Mouse (Mus musculus) c-Kit-positive CD71-negative TER-119-negative erythroid progenitor cells, embryonic 14.5 days (primary cell): ENCODE data around the gene Tmc8.
"Not testable (repeated sequence)": the region's sequence is repeated elsewhere in the genome, so short reads cannot be mapped to it uniquely, and the experiment has no call there.

Source experiments
- DNase-seq: peaks from one replicate; pipeline ENCODE4 v3.0.0-alpha.2; 2013; ENCODE audit warnings: low read depth

Gene Tmc8

DNA sequence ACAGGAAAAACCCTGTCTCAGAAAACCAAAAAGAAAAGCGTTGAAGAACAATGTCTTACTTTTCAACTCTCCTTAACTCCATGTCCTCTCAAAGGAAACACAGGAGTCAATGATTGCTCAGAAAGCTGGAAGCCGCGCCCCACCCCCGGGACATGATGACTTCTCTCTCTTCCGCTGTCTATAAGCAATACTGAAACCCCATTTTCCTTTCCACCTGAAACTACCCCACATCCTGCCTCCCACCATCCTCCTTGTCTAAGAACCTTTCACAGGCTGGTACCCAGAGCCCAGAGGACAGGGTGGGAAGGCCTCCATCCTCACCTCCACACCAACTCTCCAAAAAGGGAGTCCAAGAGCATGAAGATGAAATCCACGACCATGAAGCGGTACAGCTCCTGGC is 9.5 kb upstream of the Tmc8 start:
- no peak for DNase-seq

DNA sequence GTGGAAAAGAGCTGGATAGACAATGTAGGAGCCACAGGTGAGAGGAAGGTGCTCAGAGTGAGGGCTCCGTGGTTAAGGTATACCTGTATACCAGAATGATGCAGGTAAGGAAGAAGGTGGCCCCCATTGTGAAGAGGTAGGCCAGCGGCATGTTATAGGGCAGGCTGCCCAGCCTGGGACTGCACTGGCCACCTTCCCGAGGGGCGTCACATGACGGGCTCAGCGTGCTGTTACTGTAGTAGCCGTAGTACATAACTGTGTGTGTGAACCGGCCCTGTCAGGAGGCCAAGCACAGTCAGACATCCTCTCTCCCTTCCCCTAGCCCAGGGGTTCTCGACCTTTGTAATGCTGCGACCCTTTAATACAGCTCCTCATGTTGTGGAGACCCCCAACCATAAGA is 7.0 kb upstream of the Tmc8 start:
- DNase-seq = no peak

DNA sequence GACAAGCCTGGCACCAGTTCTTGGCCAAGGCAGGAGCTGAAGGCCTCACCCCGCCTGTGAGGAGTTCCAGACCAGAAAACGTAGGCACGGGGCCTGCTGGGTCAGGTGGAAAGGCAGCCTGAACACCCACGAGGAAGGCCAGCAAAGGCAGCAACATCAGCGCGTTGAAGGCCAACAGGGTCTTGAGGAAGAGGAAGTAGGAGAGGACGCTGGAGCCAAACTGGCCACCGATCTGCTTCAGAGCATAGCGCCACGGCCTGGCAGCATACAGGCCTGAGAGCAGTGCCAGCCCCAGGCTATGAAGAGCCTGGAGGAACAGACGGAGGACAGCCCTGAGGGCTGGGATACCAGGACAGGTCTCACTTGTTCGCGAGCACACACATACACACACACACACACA is 6.3 kb upstream of the Tmc8 start:
- no peak for DNase-seq

DNA sequence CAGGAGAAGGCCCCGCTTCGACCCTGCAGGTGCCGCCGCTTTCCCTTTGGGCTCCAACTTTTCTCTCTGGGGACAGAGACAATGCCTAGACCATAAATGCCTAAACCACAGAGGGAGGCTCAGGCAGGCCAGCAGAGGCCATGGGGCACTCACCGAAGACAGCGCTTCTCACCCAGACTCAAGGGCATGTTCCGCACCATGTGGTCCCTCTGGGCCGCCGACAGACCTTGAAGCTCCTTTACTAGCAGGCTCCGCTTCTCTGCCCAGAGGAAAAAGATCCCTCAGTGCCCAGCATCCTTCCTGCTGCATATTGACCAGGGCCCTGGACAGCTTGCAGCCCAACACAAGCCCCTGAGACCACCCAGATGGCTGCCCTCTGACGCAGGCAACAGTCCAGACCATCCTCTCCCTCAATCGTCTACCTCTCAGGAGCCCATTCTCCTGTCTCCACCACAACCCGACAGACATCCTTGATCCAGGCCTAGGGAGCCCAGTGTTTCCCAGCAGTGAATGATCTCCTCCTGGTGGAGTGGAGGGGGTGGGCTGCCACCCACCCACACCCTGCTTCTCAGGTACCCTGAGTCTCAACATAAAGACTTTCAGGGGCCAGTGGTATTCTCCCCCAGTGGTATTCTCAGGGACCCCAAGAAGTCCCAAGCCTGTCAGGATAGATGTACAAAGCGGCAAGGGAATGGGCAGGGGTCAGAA is 5.6 kb upstream of the Tmc8 start:
- DNase-seq = no peak

DNA sequence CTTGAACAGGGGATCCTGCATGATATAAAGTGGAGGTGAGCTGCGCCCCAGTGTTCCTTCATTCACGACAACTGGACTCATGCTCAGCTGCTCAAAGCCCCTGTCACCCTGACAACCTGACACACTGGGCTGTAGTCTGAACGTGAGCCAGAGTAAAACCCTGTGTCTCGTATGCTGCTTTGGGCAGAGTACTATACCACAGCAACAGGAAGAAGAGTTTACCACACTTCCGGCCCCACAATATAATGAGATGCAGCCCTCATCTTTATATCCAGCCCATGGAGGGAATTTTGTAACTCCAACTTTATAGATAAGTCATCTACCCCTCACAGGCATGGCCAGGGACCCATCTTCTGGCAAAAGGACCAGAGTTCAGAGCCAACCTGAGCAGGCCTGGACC is 4.8 kb upstream of the Tmc8 start:
- no peak for DNase-seq

DNA sequence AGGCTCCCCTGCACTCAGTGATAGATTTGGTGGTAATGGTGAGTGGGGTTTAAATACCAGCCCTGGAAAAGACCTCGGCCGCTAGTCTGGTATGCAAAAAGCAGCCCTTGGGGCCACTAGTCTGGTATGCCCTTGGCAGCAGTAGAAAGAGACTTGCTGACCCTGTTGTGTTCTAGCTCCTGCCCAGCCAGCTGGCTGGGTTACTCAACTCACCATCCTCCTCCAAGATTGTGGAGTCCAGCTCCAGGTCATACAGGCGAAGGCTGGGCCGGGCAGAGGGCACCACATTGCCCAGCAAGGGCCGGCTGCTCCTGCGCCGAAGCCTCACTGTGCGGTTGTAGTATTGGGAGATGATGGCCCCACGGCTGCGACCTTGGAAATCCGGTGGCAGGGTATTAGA is 3.8 kb upstream of the Tmc8 start:
- DNase-seq = no peak

DNA sequence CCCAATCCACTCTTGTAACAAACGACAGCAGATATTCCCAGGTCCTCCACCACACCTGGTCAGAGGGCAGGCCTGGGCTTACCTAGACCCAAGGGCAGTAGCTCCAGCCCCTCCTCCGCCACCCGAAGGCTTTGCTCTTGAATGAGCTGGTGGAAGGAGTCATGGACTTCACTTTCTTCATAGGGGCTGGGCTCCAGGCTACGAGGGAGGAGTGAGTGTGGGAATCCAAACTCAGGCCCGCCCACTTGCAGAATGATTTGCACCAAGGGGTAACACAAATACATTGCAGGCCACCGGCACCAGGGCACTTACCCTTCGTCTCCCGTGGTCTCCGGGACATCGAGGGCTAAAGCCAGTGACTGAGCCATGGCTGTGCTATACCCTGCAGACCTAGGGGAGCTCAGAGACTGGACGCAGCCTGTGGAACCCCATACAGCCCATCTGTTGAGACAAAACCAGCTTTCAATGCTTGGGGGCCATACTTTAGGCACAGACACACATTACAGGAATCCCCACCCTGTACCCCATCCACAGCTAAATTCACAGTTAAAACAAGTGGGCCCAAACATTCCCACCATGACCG is 2.9 kb upstream of the Tmc8 start:
- DNase-seq = no peak

DNA sequence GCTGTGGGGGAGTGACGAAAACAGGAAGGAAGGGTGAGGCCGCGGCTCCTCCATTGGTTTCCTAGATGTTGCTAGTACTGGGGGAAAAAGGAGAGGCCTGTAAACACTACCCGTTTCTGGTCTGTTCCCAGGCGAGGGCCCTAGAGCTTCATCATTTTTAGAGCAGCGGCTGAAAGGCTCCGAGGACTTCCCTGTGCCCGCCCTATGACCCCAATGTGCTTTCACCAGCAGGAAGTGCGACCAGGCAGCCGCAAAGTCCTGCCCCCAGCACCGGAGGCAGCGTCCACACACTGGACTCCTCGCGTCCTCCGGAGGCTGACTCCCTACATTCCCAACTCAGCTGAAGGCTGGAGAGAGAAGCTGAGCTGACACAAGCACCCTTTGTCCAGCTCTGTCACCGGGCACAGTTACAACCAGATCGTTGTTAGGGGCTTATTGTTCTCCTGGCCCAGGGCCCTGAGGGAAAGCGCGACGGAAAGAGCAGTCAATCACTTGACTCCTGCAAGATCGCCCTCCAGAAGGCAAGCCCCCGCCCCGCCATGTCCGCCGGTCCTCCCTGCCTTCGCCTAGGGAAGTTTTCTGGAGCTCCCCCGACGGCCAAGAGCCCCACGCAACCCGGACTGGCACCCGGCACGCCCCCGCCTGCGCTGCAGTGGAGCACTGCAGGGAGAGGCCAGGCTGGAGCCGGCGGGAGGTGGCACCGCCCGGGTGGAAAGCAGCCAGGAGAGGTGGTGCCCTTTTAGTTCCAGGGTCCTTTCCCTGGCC is 2.3 kb upstream of the Tmc8 start:
- no peak for DNase-seq

DNA sequence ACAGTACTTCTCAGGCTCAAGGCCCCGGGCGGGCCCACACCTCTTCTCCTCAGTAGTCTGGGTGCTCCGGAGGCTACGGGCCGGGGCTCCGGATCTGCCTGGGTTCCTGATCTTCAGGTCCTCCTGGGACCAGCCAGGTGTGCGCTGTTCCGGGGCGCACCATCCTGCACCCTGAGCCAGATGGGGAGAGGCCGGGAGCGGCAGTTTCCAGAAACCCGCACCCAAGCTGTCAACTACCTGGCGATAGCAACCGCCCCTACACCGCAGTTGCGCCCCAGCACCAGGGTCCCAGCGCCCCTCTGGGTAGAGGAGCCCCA is 1.7 kb upstream of the Tmc8 start:
- no peak for DNase-seq

DNA sequence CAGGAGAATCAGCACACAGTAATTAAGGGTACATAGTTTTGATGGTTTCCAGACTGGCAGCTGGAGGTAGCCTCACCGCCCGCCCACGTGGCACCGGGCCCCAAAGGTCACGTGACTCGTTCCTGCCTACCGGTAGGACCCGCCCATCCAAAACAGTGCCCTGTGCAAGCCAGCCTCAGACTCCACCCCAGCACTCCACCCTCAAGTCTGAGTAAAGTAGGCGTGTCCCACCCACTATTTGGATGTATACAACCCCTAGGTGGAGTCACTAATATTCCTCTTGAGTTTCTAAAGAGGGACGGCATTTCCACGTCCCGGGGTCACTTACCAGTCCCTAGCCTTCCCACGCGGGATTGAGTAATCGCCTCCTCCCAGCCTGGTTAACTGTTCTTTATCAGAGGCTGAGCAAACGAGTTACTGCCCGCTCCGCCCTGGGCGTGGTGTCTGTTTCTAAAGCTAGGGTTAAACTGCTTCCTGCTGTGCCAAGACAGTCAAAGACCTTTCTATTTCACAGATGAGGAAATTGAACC is 1.2 kb upstream of the Tmc8 start:
- peak; percentile 93 for DNase-seq

DNA sequence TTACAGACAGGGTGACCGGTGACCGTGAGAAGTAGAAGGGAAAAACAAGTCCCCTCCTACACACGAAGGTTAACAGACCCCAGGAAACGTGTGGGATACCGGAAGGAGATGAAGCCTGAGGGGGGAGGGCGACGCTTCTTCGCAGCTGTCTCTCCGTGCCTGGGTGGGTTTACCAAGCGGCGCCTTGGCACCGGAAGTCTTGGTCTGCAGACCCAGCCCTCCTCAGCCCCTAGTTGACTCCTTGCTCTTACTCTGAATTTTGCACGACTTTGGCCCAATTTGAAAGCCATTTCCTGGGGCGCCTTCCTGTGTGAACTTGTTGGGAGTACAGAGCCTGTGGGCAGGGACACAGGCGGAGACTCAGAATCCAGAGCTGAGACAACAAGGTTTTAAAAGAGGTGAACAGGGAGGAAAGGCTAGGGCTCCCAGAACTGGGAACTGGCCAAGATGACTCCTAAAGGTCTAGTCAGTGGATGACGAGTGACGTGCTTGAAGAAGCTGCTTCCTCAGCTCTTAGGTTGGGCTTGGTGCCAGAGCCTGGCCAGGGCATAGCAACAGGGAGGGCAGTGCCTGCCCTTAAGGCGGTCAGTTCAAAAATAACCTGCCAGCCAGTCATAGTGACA is 566 bp upstream of the Tmc8 start:
- DNase-seq = no peak

DNA sequence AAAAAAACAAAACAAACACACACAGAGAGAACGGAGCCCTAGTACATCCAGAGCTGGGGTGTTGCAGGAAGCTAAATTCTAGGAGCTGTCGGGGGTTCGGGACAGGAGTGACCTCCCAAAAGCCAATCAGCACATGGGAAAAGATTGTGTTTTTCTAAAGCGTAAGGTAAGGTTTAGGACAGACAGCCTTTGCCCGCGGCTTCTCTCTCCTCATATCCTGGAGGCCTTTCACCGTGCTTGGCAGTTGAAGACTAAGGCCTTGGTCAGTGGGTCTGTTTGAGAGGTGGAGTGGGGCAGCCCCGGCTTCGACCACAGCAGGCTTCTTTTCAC is 794 bp downstream of the Tmc8 start:
- no peak for DNase-seq

DNA sequence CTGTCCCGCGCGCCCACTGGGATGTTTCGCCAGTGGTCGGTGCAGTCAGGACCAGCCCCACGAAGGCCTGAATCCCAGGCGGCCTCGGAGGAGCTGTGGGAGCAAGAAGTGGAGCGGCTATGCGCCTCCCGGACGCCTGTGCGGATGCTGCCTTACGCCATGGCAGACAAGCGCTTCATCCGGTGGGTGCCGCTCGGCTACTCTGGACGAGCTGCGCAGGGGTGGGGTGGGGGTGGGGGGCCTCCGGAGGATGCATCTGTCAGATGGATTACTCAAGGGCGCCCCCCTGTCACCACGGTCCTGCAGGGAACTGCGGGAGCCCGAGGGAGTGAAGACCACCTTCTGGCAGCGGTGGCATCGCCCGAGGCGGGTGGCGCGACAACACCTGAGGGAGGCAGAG is 1.2 kb downstream of the Tmc8 start:
- DNase-seq = no peak

DNA sequence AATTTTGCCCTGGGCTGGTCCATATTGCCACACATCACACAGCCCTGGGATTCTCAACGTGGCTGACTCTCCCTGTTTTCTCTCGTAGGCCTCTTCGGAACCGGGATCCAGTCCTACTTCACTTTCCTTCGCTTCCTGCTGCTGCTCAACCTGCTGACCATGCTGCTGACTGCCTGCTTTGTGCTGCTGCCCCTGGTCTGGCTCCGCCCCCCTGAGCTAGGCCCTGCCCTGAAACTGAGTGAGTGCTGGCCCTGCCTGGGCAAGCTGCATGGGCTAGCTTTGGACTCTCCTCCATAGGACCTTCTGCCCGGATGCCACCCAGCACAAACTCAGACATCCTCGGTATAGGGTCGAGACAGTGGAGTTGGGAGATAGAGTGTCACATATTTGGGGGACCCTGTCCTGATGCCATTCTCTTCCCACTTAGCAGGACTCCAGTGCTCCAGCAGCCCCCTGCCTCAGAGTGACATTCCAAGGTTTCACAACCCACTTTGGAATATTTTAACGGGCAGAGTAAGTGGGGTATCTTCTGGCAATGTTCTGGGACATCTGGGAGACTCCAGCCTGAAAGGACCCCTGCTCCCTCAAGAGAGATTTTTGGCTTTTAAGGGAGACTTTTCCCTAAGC is 1.9 kb downstream of the Tmc8 start:
- no peak for DNase-seq

DNA sequence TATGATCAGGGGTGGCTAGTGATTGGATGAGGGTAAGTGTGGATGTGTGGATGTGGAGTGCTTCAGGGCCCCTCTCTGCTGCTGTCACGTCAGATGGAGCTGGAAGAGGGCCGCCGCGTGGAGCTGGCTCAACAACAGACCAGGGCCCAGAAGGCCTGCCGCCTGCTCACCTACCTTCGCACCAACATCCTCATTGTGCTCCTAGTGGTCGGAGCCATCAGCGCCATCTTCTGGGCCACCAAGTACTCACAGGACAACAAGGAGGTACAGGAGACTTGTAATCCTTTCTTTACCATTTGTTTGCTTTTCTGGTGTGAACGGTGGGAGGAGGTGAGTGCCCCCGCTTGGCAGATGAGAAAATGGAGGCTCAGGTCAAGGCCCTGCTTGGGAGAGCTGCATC is 4.4 kb downstream of the Tmc8 start:
- no peak for DNase-seq

DNA sequence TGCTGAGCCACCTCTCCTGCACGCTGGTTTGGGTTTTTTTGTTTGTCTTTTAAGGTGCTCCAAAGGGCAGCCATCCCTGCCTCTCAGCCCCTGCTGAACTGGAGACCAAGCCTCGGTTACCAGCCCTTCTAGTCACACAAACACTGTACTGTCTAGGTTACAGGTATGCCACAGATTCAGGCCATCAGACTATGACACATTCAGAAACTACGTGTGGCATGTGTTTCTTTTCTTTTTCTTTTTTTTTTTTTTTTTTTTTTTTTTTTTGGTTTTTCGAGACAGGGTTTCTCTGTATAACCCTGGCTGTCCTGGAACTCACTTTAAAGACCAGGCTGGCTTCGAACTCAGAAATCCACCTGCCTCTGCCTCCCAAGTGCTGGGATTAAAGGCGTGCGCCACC is 6.6 kb downstream of the Tmc8 start:
- not testable (repeated sequence) for DNase-seq

DNA sequence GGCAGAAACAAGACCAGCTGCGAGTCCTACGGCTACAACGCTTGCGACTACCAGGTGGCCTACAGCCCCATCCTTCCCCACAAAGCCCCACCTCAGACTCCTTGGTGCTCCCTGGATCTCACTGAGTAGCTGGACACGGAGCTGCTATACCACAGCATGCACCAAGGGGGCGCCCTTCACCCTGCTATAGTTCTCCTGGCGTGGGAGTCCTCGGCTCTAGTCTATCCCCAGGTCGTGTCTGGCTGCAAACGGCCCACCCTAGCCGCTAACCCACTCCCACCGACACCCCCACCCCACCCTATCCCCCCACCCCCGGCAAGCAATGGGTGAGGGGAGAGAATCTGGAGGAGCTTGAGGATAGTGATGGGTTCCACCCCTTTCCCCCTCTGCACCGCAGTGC is 8.4 kb downstream of the Tmc8 start:
- no peak for DNase-seq

DNA sequence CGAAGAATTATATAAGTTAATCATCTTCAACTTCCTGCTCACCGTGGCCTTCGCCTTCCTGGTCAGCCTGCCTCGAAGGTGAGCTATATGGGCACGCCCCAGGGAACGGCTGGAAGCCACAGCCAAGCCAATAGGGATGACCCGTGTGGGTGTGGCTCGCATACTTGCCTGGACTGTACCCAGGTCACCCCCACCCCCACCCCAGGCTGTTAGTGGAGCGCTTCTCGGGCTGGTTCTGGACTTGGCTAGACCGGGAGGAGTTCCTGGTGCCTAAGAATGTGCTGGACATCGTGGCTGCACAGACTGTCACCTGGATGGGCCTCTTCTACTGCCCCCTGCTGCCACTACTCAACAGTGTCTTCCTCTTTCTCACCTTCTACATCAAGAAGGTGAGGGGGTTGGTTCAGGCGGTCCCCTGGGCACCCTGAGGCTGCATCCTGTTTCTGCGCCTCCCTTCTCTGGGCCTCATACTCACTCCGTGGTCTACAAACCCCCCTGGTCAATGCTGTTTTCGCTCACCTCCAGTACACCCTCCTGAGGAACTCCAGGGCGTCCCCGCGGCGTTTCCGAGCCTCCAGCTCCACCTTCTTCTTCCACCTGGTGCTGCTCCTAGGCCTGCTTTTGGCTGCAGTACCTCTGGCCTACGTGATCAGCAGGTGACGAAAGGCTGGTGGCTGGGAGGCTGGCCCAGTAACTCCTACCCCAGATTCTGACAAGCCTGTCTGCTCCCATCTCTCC is 9.0 kb downstream of the Tmc8 start:
- DNase-seq = no peak

DNA sequence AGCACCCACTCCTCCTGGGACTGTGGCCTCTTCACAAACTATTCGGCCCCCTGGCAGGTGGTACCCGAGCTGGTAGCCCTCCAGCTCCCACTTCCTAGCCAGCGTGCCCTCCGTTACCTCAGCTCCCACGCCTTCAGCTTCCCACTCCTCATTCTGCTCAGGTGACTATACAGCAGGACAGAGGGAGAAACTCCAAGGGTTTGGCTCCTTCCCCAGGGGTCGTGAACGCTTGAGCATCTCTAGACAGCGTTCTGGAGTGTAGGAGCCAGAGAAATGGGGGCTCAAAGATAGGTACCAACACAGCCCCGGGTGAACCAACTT is 9.5 kb downstream of the Tmc8 start:
- no peak for DNase-seq

DNA sequence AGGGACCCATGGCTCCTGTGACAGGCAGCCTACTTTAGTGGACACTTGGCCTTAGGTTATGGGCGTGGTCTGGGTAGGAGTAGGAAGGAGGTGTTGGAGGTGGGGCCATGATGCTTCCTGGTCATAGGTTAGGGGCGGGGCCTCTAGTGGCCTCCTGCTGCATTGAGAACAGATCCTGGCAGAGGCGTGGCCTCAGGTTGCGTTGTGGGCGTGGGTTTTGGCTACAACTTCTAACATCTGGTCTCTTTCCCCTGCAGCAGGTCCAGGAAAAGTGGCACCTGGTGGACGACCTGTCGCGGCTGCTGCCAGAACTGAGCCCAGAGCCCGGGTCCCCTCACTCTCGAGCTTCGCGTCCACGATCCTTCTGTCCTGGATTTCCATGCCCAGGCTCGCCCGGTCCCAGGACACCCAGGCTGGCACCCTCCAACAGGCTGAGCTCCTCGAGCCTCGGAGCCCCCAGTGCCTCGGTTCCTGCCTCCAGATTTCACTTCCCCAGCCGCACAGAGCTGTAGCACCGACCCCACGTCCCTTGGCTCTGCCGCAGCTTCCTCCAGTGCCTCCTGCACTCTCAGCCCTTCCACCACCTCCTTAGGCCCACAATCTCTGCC is 10.5 kb downstream of the Tmc8 start:
- DNase-seq = no peak

DNA sequence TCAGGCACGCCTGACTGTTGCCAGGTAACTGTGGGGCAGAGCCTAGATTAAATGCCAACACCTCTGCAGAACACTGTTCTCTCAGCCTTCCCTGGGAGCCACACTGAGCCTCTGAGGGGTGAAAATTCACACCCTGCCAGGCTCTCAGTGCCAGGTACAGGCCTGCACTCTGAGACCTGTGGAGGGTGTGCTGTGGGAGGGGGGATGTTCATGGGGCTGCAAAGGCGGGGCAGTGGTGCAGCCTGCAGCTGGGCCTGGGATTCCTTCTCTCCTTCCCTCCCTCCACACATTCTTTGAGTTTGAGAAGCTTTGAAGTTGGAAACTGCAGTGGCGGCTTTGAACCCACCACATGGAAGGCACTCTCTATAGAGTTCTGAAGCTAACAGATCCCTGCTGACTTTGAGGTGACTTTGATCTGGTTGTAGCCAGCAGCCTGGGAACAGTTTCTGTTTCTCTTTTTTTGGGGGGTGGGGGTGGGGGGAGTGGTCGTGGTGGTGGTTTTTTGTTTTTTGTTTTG is 12.2 kb downstream of the Tmc8 start:
- DNase-seq = no peak

DNA sequence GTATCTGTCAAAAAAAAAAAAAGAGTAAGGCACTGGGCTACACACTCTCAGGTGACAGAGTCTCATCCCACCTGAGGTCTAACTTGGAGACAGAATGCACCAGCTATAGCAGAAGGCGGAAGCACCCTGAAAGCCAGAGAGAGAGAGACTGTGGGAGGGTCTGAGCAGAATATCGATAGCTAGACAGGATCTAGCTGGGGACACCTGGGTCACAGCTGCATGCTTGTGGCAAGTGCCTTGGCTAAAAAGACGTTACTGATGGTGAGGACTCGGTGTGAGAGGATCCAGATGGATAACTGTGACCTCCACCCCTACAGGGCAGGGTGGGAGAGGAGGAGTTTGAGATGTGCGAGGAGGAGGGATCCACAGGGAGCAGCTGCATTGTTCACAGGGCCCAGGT is 15.1 kb downstream of the Tmc8 start:
- no peak for DNase-seq
